Mouse (Mus musculus) cerebellum, postnatal 25 days (tissue): Measurements from ENCODE around the gene Hoxc9.

ENCODE experiments used
- DNase-seq, 2 experiments: peaks; one replicate each; pipeline ENCODE4 v3.0.0; 2021; ENCODE audit warnings: mixed read lengths in 2 of 2

Hoxc9 gene

DNA sequence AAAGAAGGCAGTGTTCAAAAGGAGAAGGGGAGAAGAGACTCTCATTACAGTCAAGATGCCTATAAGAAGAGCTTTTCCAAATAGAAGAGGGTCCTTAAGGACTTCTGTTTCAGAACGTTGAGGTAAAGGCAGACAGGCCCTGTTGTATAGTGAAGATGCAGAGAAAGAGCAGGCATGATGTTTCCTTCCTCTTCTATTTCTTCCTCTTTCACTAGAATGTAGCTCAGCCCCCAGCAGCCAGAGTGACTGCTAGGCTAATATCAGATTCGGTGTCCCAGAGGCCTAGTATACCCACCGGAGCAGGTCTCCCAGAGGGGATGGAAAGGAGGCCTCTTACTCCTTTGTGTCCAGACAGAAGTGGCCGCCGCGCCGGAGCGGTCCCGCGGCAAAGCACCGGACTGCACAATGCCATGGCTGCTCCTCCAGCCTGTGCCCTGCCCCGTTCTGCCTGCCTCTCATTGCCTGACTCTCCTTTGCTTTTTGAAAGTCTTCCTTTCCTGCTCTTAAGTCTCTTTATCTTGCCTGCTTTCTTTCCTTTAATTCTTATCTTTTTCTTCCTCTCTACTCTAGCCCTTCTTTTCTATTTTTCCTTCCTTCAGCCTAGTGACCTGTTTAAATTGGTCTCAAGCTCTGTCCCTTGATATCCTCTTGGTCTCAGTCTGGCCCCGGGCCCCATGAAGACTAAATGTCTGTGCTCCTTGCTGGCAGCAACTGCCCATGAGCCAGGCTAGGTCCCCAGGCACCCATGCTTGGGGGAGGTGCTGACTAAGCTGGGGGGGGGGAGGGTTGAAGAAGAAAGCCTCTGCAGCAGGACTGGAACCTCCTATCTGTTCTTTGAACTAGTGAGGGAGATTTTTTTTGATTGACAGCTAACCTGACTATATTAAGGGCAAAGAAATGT is 2.6 kb downstream of the Hoxc9 start:
- DNase-seq = no peak

DNA sequence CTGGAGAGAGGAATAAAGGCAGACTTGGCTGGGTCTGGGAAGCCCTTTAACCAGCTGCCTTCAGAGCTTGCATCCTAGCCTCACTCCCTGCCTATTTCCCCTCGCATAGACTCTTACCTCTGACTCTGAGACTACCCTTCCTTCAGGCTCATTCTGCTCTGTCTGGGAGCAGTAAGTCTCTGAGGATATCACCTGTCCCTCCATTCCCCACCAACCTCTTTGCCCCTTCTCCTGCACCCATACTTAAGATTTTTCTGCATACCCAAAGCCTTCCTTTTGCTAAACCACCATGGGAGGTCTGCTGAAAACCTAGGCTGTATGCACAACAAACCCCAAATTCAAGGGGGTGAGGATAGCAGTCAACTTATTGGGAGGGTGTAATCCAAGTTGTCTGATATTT is 3.7 kb downstream of the Hoxc9 start:
- DNase-seq = no peak

DNA sequence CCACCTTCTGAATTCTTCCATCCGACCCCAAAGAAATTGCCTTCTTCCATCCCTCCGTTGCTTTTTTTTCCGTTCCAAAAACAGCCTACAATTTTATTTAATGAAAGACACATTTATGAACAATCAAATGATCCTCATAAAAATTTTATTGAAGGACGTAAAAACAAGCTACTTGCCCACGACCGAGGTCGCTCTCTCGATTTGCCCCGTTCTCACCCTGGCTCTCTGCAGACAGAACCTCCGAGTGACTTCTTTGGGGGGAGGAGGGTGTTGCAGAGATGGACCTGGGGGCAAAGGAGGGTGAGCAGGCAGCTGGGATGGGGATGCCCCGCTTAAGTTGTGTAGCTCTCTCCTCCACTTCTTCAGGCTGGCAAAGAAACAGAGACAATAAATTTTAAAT is 4.1 kb downstream of the Hoxc9 start:
- no peak for DNase-seq

DNA sequence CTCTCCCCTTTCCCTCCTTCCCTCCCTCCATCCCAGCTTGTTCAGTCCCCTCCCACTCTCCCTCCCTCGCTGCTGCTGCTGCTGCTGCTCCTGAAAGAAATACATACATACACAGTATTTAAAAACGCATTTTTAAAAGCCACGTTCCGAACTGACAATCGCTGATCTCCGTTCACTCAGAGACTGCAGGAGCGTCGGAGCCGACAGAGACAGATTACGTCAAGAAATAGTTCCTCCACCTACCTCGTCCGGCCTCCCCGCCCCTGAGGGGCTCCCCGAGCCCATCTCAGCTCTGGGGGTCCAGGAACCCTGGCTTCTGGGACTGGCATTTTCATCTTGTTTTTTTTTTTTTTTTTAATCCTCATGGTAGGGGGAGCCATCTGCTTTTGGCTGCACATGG is 4.7 kb downstream of the Hoxc9 start:
- DNase-seq = no peak

DNA sequence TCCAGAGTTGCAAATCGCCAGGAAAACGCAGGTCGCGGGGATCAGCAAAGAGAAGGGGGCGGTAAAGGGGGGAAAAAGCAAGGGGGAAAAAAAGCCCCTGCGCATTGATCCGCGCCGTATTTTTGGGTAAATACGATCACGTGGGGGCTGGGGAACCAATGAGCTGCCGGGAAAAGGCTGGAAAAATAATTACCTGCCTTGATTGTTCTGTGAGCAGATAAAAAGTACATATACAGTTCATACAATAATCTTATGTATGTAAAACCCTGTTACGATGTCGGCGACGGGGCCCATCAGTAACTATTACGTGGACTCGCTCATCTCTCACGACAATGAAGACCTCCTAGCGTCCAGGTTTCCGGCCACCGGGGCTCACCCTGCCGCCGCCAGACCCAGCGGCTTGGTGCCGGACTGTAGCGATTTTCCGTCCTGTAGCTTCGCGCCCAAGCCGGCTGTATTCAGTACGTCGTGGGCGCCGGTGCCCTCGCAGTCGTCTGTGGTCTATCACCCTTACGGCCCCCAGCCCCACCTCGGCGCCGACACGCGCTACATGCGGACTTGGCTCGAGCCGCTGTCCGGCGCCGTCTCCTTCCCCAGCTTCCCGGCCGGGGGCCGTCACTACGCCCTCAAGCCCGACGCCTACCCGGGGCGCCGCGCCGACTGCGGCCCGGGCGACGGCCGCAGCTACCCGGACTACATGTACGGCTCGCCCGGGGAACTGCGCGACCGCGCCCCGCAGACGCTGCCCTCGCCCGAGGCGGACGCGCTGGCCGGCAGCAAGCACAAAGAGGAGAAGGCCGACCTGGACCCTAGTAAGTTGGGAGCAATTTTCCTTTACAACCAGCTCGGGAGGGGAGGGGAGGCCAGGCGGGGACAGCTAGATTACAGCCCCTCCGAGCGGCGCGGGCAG is 5.4 kb downstream of the Hoxc9 start:
- no peak for DNase-seq

DNA sequence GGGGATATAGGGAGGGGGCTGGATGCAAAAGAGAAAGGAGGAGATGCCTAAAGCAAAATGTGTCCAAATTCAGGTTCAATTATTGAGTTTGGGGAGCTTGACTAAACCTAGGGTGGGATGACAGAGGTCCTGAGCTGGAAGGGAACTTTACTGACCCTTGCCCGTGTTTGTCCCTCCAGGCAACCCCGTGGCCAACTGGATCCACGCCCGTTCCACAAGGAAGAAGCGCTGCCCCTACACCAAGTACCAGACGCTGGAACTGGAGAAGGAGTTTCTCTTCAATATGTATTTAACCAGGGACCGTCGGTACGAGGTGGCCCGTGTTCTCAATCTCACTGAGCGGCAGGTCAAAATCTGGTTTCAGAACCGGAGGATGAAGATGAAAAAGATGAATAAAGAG is 7.5 kb downstream of the Hoxc9 start:
- no peak for DNase-seq

DNA sequence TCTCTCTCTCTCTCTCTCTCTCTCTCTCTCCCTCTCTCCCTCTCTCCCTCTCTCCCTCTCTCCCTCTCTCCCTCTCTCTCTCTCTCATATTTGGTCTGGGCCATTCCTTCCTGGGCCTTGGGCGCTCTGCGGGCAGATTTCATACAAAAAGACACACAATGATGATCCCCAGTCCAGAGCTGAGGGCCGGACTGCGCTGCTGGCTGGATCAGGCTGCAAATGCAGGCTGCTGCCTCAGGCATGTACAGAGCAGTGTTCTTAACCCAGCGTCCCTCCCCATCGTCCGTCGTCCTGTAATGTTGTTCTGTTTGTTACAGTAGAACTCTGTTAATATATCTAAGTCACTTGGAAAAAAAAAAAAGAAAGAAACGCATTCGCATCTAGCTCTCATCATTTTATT is 8.3 kb downstream of the Hoxc9 start:
- no peak for DNase-seq

DNA sequence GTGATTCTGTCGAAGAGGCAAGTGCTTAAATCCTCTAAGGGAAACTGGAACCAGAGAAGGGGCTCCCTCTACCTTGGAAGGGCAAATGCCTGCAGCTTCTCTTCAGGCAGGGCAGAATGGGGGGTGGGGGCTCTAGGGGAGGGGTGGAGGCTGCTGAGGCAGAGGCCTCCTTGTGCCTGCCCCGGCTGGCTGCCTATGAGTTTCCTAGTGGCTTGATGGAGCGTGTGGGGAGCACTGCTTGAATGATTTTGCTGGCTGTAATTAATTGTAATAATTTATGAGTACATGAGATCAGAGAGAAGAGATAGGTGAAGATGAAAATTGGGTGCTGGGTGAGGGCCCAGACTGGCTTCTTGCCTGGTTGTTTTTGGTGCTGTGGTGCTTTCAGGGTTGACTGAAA is 8.7 kb downstream of the Hoxc9 start:
- DNase-seq = no peak

DNA sequence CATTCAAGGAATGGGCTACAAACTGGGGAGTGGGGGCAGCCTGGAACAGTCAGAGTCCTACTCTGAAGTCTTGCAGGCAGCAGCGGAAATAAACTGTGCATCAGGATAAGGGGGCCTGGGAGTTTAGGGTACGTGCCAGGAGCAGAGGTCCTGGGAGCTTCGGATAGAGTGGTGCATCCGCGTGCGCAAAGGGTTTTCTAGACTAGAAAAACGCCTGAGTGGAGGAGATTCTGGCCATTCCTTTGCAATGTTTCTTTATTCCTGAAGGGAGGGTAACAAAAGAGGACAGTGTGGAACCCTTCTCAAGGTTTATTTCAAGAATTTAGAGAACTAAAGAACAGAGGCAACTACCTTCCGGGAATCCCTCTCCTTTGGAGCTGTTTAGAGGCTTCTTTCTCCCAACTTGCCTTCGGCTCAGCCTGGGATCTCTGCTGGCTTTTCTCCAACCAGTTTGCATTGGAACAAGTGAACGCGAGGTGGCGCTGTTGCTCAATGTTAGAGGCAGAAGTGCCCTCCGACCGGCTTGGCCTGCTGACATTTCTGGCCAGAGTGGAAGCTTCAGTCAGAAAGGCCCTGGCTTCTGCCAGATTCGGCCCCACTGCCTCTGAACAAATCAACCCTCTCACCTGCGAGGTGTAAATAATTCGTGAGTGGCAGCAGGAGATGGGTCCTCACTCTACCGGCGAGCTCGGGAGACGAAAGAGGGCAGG is 11.0 kb downstream of the Hoxc9 start:
- DNase-seq = peak; percentile 92 to 95

DNA sequence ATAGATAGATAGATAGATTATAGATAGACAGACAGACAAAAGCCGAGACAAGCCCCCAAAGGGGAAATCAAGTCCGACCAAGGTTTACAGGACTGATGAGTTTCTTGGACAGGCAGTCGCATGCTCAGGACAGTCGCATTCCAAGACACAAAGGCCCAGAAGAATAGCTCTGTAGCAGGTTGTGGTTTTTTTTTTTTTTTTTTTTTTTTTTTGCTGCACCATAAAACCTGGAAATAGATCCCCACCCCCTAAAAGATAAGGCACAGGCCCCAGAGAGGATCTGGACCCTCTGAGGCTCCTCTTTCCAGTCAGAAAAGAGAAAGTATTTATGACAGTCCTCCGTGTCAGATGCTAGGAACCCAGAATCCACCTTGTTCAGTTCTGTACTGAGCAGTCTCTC is 11.8 kb downstream of the Hoxc9 start:
- DNase-seq = no peak

DNA sequence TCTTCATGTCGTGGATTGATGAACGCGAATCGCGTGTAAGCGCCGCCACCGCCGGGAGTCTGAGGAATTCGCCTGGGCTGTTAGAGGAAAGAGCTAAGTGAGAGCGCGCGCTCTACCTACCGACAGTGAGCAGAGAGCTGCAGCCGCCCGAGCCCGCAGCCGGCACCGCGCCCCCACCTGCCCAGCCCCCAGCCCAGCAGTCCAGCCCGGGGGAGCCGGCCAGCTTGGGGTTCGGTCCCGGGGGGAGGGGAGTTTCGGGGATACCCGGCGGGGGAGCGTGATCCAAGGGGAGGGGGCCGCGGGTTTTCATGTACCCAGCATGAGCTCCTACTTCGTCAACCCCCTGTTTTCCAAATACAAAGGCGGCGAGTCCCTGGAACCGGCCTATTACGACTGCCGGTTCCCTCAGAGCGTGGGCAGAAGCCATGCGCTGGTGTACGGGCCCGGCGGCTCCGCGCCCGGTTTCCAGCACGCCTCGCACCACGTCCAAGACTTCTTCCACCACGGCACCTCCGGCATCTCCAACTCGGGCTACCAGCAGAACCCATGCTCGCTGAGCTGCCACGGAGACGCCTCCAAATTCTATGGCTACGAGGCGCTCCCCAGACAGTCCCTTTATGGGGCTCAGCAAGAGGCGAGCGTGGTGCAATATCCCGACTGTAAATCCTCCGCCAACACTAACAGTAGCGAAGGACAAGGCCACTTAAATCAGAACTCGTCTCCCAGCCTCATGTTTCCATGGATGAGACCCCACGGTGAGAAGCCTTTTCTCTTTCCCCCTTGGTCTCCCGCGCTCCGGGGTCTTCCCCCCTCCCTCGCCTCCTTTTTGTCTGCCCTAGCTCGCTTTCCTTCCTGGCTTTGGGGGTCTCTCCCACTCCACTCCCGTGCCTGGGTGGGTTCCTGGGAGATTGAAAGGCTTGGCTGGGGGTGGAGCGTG is 14.5 kb downstream of the Hoxc9 start, which contains the start of gene Hoxc8:
Gene Hoxc8, plus strand, starts transcription at position 147 of the 937 bp plus-strand sequence.
- DNase-seq = no peak

DNA sequence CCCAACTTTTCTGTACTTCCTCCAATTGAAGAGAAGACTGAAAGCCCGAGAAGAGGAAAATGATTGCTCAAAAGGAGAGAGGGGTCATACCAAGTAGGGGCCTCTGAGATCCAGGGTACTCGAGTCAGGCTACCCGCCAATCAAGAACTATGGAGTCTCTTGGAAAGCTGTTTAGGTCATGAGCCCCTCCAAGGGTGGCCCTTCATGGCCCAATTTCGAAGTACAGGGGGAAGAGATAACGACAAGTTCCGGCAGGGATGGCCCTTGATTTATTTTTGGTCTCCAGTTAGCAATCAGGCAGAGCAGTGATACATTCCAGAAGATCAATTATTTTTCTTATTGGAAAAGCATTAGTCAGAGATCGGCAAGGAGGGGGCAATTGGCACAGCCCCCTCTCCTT is 15.5 kb downstream of the Hoxc9 start:
- DNase-seq = no peak

DNA sequence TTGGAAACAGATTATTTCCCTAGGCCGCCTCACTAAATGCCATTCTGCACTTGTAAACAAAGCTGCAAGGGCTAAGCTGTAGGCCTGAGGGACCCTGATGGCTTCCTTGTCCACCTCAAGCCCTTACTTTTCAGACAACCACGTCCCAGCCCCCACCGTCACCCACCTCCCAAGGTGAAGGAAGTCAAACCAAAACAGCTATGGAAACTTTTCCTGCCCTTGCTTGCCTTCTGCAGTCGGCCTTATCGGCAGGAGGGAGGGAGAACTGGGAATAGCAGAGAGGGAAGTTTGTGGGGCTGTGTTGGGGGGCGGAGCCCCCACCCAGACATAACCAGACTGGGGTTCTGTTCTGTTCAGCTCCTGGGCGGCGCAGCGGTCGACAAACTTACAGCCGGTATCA is 16.0 kb downstream of the Hoxc9 start:
- no peak for DNase-seq

DNA sequence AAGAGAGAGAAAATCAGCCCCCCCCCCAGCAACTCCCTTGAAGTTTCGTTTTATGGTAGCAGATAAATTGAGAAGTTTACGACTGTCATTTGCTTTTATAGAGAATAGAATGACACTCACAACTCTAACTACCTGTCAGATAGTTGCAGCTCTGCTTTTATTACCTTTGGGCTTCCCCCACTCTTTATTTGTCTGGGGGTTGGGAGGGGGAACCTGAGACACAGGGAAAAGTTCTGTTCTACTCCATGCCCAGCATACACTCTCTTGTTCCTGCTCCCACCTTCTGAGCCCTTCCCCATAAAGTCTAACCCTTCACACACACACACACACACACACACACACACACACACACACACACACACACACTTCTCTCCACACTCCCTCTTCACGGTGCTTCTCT is 16.6 kb downstream of the Hoxc9 start:
- no peak for DNase-seq

DNA sequence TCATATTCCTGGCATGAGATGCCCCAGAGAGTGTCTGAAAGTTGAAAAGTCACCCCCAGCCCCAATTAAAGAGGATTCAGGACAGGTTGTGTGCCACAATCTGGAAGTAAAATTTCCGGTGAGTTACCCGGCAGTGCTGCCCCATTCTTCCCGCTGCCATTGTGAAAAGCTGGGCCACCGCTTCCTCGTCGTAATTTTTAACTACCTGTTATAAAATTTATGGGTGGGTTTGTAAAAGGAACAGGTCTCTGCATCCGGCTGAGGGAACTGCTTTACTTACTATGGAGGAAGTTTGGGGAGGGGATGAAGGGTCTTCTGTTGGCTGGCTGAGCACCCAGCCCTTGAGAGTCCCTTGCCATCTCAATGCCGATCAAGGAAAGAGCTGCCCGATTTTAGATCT is 20.3 kb downstream of the Hoxc9 start:
- no peak for DNase-seq

DNA sequence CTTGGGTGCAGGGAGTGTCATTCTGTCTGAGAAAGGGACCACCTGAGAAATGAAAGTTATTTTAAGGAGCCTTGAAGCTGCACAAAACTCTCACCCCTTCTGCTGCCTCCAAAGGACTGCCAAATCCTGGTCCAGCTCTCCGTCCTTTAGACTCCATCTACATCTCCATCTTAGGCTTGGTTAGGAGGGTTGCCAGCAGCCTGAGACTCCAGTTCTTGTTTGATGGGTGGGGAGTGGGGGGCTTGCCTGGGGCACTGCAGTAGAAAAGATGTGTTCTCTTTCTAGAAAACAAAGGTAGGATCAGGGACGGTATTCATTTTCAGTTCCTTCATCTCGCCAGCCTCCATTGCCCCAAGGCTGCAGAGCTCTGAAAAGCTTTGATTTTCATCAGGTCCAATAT is 21.2 kb downstream of the Hoxc9 start:
- DNase-seq = no peak

DNA sequence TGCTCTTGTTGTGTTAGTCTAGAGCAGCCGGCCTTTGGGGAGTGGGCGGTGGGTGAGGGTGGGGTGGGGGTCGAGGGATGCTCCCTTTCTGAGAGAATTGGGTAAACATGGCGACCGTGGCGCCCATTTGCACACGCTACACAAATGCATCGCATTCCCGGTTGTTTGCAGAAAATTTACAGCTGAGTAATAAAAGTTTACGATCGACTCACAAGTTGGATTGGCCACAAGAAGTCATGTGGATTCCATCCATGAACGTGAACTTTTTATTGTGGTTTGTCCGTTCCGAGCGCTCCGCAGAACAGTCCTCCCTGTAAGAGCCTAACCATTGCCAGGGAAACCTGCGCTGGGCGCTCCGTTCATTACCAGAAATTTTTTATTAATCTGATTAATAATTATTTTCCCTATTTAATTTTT is 21.7 kb downstream of the Hoxc9 start, which contains the start of gene Hoxc6:
Gene Hoxc6, plus strand, starts transcription at position 319 of the 417 bp plus-strand sequence.
- DNase-seq = no peak

DNA sequence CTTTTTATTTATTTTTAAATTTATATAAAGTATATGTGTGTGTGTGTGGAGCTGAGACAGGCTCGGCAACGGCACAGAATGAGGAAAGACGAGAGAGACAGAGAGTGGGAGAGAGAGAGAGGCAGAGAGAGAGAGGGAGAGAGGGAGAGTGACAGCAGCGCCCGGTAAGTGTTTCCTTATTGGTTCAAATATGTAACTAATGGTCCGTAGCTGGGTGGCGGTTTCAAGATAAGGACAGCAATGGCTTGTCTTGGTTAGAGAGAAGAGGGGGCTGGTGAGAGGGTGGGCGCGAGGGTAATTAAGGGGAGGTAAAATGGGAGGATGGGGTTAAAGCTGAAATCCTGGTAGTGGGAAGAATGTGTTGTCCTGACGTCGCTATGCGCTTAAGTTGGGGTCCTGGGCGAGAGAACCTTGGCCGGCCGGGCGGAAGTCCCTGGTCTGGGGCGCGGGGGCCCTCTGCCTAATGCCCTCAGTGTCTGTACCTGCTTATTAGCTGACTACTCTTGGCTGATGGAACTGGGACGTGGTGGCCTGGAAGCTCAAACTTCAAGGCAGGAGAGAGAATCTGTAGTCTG is 22.5 kb downstream of the Hoxc9 start:
- DNase-seq = no peak

DNA sequence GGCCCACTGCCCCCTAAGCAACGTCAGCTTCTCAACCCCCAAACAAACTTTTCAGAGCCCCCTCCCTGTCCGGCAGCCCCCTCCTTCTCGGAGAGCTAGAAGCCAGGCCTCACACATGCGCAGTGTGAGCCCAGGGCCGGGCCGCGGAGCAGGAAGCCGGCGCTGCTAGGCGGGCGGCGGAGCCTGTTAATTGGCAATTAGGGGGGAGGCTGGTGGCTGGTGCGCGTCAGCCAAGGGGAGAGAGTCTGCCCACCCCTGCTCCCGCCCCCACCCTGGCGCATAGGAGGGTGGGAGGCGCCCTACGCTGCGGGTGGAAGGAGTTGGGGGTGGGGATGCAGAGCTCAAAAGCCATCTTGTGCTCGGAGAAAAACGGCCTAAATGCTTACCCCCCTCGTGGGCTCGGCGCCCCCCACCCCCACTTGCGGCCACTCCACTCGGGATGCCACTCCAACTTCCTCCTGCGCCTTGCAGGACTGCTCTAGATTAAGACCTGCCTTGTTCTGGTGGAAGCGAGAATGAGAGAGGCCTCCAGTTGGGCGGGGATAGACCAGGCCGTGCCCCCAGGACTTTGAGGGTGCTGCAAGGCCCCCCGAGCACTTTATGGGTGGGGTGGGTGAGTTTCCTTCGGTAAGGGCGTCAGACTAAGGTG is 23.1 kb downstream of the Hoxc9 start:
- DNase-seq = peak; percentile 54 to 69

DNA sequence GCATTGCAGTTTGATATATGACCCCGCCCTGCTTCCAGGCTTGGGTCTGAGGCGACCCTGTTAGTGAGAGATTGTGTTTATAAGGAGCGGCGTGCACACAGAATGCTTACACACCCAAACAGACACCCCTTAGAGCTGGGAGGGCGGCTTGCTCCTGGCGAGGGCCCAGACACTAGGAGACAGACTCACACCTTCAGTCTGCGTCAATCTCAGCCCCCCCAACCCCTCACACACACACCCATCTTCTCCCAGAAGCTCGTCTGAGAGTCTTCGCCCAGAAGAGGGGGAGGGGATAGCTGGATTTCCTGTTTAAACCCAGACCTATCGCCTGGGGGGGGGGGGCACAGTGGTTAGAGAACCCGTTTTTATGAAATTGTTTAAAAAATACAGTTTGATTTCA is 23.7 kb downstream of the Hoxc9 start:
- no peak for DNase-seq

DNA sequence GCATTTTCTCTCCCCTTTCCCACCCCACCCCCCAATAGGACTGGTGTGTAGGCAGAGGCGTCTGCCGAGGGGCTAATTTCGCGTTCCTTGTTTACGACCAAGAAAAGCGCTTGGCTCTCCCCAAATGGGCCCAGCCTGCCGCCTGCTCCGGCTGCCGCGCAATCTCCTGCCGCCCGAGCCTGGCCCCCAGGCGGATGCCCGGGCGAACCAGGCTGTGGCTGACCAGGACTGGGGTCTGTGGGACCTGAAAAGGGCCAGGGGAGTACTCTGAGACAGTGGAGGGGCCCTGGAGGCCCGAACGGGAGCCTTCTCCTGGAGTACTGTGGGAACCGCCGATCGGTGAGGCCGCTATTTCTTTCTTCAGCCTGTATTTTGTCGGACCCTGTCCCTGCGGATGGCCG is 24.3 kb downstream of the Hoxc9 start:
- DNase-seq = no peak
